Mouse (Mus musculus) heart, postnatal 10 days (tissue): Measurements from ENCODE around the gene Tmtc1. TPM values are rescaled to one million over a fixed set of nuclear protein-coding genes. Genes with fewer than 3 reads are reported as not detected.

Source experiments
- DNase-seq, 2 experiments: peaks; one replicate each; pipeline ENCODE4 v3.0.0; 2021
- intact Hi-C: fragments of 180-260 bp; cut with DNase I; formaldehyde crosslinking; loops from one replicate; pipeline ENCODE4 v1.15.1; 2025
- total RNA-seq, 2 experiments: library from RNA; stranded (reverse); gene quantifications; 2 replicates each; pipeline ENCODE4 v1.2.3; 2021

Tmtc1 gene
- total RNA-seq, 2 experiments from 2014 or later, result 22.5 to 29.0 TPM

DNA sequence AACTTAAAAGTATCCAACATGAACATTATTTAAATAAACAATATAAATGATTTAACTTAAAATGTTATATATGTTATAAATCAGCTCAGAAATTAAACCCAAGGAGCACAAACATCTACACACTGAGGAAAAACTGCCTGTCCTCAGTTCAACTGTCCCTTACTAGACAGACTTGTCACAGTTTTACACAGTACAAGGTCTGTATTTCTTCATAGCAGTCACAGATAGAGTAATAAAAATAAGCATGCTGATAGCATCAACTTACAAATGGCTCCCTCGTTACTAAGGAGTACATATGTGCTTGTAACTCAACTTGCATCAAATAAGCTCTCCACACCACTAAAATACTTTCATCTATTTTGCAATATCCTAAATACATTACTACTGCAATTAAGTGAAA lies 239.1 kb downstream of the Tmtc1 start:
- intact Hi-C loops, result no loop called here
- no peak for DNase-seq

DNA sequence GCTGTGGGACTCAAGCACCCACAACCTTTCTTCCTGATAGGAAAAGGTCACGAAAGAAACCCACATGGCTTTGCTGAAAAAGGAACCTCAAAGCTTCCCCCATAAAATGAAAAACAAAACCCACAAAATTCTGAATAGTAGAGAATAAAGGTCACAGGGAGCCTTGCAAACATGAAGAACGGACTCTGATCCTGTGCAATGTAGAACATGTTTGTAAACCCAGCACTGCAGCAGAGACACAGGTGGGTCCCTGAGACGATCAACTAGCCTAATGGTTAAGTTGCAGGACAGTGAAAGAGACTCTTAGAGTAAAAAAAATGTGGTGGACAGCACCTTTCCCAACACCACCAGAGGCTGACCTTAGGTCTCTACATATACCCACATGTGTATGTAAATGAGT lies 244.5 kb downstream of the Tmtc1 start:
- DNase-seq, result no peak

DNA sequence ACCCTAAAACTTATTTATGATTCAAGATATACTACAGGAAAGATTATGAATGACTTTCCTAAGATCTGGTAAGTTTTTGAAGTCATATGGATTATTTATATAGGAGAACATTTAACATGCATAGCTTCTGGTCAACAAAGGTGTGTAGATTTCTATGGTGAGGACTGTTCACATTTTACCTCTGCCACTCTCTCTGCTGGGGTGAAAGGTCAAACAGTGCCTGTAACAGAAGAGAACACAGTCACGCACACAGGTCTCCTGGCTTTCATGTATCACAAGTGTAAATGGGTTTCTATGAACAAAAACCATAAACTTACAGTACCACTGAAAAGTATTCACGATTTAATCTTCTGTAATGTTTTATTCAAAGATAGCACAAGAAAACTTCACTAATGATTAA lies 245.0 kb downstream of the Tmtc1 start:
- no peak for DNase-seq
- intact Hi-C loops, result no loop called here

More for the DNA sequence above, 244.5 kb downstream of the Tmtc1 start:
- intact Hi-C loops, result no loop called here

DNA sequence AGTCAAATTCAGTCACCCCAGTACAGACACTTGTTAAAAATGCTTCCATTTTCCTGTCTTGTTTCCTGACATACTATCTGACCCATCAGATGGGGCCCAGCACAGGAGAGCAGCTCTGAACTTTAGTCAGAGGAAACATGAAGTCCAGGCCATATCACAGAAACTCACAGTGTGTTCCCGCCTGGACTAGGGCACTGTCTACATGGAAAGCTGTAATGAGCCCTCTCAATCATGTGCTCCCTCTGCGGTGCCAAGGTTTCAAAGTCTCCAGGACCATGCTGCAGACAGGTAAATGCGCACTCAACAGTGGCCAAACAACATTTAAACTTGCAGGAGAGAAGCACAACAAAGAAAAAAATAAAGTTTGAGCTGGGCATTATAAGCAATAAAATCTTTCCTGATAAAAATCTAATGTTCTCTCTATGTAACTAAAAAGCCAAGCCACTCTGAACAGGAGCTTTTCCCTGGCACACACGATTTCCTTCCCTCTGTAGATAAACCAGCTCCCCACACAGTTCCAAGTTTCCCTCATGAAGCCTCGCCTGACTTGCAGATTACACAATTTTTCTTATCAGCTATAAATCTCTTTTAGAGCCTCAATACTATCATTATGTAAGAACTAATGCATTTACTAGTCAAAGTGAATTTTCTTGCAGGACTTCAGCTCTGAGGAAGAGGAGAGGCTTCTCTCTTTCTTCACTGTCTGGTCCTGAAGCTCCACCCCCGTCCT lies 250.1 kb downstream of the Tmtc1 start:
- no peak for DNase-seq
- intact Hi-C loops, result no loop called here

DNA sequence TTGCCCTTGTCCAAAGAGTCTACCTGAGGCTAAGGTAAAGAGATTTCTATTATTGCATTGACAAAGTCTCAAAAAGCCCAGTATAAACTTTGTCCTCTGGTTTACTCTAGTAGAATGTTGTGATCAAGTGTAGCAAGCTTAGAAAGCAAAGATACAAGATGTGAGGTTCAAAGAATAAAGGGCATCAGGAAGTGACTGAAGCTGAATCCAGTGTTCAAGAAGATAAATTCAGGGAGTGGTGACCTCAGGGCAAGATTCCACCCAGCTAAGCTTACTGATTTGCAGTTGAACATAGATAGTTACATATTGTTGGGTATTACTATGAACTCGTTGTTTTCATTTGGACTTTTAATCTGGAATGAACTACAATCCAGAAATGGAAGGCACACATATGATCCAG lies 258.5 kb downstream of the Tmtc1 start:
- intact Hi-C loops, result no loop called here
- no peak for DNase-seq

Other genes starting within 250 kb of the Tmtc1 start
- gene Ergic2, start 232.0 kb downstream of the Tmtc1 start, total RNA-seq, result 10 to 100 TPM; 60.1 to 70.2 TPM